Mouse (Mus musculus) kidney, adult 10 weeks (tissue): ENCODE results near the gene Dlgap5. TPM values are rescaled to one million over a fixed set of nuclear protein-coding genes. Genes with fewer than 3 reads are reported as not detected.

Experiments used
- polyA plus RNA-seq: library from polyadenylated mRNA; stranded (reverse); fragments of 350-450 nt; fragmentation: Illumina TruSeq; extraction: RNeasy Lipid Tissue Mini Kit (QIAGEN cat#74804); gene quantifications from one replicate; pipeline ENCODE4 v1.2.3, GENCODE M21; 2014; ENCODE audit warnings: low read depth, low replicate concordance

Gene Dlgap5
- polyA plus RNA-seq = 1.0 TPM

DNA sequence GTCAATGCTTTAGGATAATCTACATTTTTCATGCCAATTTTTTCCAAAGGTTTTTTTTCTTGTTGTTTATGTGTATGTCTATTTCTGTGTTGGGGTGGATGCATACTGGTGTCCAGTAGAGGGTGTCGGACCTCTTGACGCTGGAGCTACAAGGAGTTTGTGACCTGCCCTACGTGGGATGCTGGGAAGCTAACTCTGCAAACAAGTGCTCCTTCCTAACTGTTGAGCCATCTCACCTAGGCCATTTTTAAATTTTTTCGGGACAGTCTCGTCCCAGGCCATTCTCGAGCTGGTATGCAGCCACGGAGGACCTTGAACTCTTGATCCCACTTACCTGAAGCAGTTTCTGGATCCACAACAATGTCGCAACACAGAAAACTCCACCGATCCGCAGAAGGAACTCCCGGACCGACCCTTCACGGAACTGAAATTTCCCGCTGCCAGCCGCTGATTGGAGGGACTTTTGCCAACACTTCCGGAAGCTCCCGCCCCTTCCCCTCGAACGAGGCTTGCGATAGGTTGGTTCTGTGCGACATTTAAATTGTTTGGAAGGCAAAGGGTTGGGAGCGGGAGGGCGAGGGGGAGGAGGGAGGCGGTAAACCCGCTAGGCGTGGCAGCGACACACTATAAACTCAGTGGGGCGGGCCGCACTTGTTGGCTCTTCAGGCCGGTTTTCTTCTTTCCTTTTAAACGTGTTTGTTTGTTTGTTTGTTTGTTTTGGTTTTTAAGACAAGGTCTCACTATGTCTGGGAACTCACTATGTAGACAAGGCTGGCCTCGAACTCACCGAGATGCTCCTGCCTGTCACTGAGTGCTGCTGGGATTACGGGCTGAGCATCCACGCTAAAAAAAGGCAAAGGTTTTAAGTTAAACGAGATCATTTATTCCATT is at the start of gene Dlgap5:
Gene Dlgap5 (minus strand): TSS at position 633 of the 891 bp plus-strand sequence.

DNA sequence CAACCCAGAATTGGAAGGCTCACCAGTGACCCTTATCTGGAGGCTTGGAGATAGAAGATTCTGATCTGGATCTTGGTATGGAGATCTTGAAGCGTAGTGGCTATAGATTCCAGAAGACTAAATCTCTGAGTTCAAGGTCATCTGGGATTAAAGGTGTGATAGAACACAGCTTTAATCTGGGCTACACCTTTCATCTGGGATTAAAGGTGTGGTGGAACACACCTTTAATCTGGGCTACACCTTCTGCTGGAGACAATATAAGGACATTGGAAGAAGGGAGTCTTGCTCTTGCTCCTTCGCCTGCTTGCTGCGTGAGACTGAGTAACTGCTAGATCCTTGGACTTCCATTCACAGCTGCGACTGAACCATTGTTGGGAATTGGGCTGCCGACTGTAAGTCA is 31.9 kb upstream of the Dlgap5 start, which contains the start of gene Fbxo34:
Gene Fbxo34 (plus strand): TSS at position 301 of the 400 bp plus-strand sequence.

DNA sequence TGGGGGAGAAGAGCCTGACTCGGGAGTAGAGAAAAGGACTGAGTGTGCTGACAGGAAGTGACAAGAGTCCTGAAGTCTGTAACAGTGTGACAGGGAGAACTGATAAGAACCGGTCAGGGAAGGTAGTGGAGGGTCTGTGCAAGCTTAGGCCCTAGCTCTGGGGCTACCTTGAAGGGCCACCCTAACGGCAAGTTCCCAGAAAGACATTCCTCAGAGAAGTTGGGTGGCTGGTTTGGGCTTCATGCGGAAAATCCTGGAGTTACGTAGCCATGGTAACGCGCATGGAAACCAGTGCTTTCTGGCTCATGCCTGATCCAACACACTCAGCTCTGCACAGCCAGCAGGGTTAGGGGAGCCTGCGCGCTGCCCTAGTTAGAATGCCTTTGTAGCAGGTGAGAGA is 50.7 kb downstream of the Dlgap5 start, which contains the start of gene Lgals3:
Gene Lgals3 (plus strand): TSS at position 291 of the 400 bp plus-strand sequence.

Other genes starting within 250 kb of the Dlgap5 start
- 1.5 TPM for gene Gch1, start 229.0 kb downstream of the Dlgap5 start, polyA plus RNA-seq
- gene Wdhd1, start 141.6 kb downstream of the Dlgap5 start, polyA plus RNA-seq = 2.8 TPM
- 38.7 TPM for gene Socs4, start 141.5 kb downstream of the Dlgap5 start, polyA plus RNA-seq
- gene Mapk1ip1l, start 120.1 kb downstream of the Dlgap5 start, polyA plus RNA-seq = 60.7 TPM
- 30.9 TPM for gene Lgals3, start 50.7 kb downstream of the Dlgap5 start, polyA plus RNA-seq
- gene Fbxo34, start 32.0 kb upstream of the Dlgap5 start, polyA plus RNA-seq = 5.3 TPM
- gene Atg14, start 152.2 kb upstream of the Dlgap5 start, polyA plus RNA-seq = 10.1 TPM
- gene Ktn1, start 230.0 kb upstream of the Dlgap5 start, polyA plus RNA-seq = 63.3 TPM